Mouse (Mus musculus) pancreas, adult 10 weeks (tissue): ENCODE measurements around the gene Prl2c5. TPM values are rescaled to one million over a fixed set of nuclear protein-coding genes. Genes with fewer than 3 reads are reported as not detected.

Source experiments
- polyA plus RNA-seq: library from polyadenylated mRNA; stranded (reverse); fragments of 350-450 nt; fragmentation: Illumina TruSeq; extraction: RNeasy Lipid Tissue Mini Kit (QIAGEN cat#74804); gene quantifications from one replicate; pipeline ENCODE4 v1.2.3, GENCODE M21; 2015; ENCODE audit warnings: low read depth, low replicate concordance; ENCODE audit not compliant: insufficient read depth

Gene Prl2c5
- not detected for polyA plus RNA-seq

DNA sequence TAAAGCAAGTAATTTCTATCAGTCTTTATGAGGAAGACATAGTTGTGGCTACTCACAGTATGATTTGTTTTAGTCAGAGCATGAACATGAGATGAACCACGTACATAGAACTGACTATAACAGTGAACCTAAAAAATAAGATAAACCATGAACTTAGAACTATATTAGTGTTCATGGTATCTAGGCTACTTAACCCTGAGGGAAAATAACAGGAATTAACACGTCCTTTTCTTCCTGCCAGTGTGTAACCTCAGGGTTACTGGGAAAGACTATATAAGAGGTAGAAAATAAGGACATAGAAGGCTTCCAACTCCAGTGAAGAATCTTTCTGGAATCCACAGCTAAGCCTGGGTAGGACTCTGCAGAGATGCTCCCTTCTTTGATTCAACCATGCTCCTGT is at the start of gene Prl2c5:
Gene Prl2c5, plus strand, starts transcription at position 301 of the 400 bp plus-strand sequence.

Other genes with a start within 250 kb of the Prl2c5 start
- gene Prl2c2, start 177.3 kb upstream of the Prl2c5 start, polyA plus RNA-seq: not detected
- 2.0 TPM for gene Gpr137b, start 211.3 kb downstream of the Prl2c5 start, polyA plus RNA-seq